In the genomic region with DNA sequence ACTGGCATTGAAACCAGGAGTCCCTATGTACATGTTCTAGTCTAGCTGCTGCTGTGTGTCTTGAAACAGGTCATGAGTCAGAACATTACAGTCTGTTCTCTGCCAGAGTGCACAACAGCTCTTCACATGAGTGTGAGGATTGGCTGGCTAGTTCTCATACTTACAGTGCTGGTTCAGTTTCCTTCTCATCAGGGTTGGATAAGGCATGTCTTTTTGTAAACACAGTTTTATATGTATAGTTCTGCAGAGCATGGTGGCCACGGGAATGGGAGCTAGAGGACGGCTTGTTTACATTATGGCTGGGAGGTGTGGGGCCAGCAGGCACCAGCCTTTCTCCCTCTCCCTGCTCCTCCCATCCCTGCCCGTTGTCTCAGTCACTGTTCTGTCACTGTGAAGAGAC, we compare ENCODE assay signal across 29 mouse cellular contexts. TPM values are rescaled to one million over a fixed set of nuclear protein-coding genes. Genes with fewer than 3 reads are reported as not detected.
DNase-seq lines count a peak whose midpoint lies in the region; ATAC-seq and TF ChIP-seq lines count a peak whose summit lies in the region.
"Had no signal": no experiment of that assay in that cellular context is flagged by ENCODE, and none has a peak within 500 bp of the region (broad histone marks: within the 10 kb centered on the region; RNA-seq: fewer than 3 reads in every experiment).

No protein-coding gene starts in this region.

- no peaks in the 10 kb centered on the region for H3K27me3 ChIP-seq in kidney, embryonic 16.5 days (ENCODE audit: insufficient read depth, low read length)
- H3K27me3 ChIP-seq in lung, embryonic 15.5 days = no peaks in the 10 kb centered on the region
- no peaks in the 10 kb centered on the region for H3K27me3 ChIP-seq in intestine, postnatal 0 days (replicated peaks; ENCODE audit: control insufficient read depth, insufficient read depth, low read length)
- no peaks in the 10 kb centered on the region for H3K27me3 ChIP-seq in stomach, embryonic 16.5 days (ENCODE audit: control insufficient read depth, insufficient read depth, low read length)
- H3K27me3 ChIP-seq: embryonic facial prominence, embryonic 12.5 days; heart, embryonic 15.5 days; kidney, embryonic 15.5 days; limb, embryonic 13.5 days; neural tube, embryonic 15.5 days had no signal

- intact Hi-C loops in gastrocnemius, postnatal 14 days (cut with DNase I; ENCODE audit: low total_unique reads) = no loop called here

- TF ChIP-seq CTCF in intestine, postnatal 0 days (IDR thresholded peaks at IDR 0.05; ENCODE audit: low read depth) = no peak

- H3K9ac ChIP-seq in kidney, embryonic 16.5 days (replicated peaks; ENCODE audit: low read length) = 0 out of 2 replicates have a peak overlapping the region, but pooled peaks have one; percentile 35
- no peak overlapping the region for H3K9ac ChIP-seq in lung, embryonic 15.5 days
- no peak overlapping the region for H3K9ac ChIP-seq in intestine, postnatal 0 days (ENCODE audit: low read depth, low read length)
- H3K9ac ChIP-seq in stomach, embryonic 16.5 days (ENCODE audit: low read length) = no peak overlapping the region; the same call in 1 of the 2 replicates
- H3K9ac ChIP-seq: embryonic facial prominence, embryonic 12.5 days; forebrain, postnatal 0 days; heart, embryonic 15.5 days; hindbrain, embryonic 14.5 days; kidney, embryonic 15.5 days; limb, embryonic 13.5 days; neural tube, embryonic 15.5 days had no signal

- no peak for DNase-seq in kidney, adult 8-10 months
- no peak for DNase-seq in lung, postnatal 14 days
- DNase-seq in embryo, embryonic 11 days = no peak
- DNase-seq in gastrocnemius, postnatal 14 days = no peak
- DNase-seq: cerebellum, adult 18-20 months; cerebellum, postnatal 14 days; forebrain, postnatal 0 days; gastrocnemius, postnatal 36 days; heart, postnatal 36 days; kidney, postnatal 4 days; layer of hippocampus, adult 9-11 months; right cerebral cortex, adult 18-20 months; right cerebral cortex, postnatal 4 days had no signal

- H3K27ac ChIP-seq in kidney, embryonic 16.5 days (ENCODE audit: low read length) = no peak overlapping the region
- 0 out of 2 replicates have a peak overlapping the region, but pooled peaks have one; percentile 5 for H3K27ac ChIP-seq in lung, embryonic 15.5 days
- no peak overlapping the region for H3K27ac ChIP-seq in intestine, postnatal 0 days (ENCODE audit: low read depth, low read length)
- H3K27ac ChIP-seq in stomach, embryonic 16.5 days (ENCODE audit: low read length) = peak overlapping the region; percentile 47
- H3K27ac ChIP-seq: embryonic facial prominence, embryonic 12.5 days; heart, embryonic 15.5 days; hindbrain, embryonic 14.5 days; kidney, embryonic 15.5 days; limb, embryonic 13.5 days; macrophage; neural tube, embryonic 15.5 days had no signal

- no peaks in the 10 kb centered on the region for H3K9me3 ChIP-seq in kidney, embryonic 16.5 days (ENCODE audit: low read length)
- no peaks in the 10 kb centered on the region for H3K9me3 ChIP-seq in lung, embryonic 15.5 days
- no peaks in the 10 kb centered on the region for H3K9me3 ChIP-seq in intestine, postnatal 0 days (ENCODE audit: control insufficient read depth)
- no peaks in the 10 kb centered on the region for H3K9me3 ChIP-seq in stomach, embryonic 16.5 days (replicated peaks; ENCODE audit: control insufficient read depth, low read length)
- H3K9me3 ChIP-seq: embryonic facial prominence, embryonic 12.5 days; heart, embryonic 15.5 days; kidney, embryonic 15.5 days; limb, embryonic 13.5 days; neural tube, embryonic 15.5 days had no signal

- no peaks in the 10 kb centered on the region for H3K36me3 ChIP-seq in kidney, embryonic 16.5 days (ENCODE audit: insufficient read depth, low read length)
- H3K36me3 ChIP-seq in lung, embryonic 15.5 days = no peaks in the 10 kb centered on the region
- H3K36me3 ChIP-seq in intestine, postnatal 0 days (ENCODE audit: control insufficient read depth, insufficient read depth) = no peaks in the 10 kb centered on the region
- H3K36me3 ChIP-seq in stomach, embryonic 16.5 days (ENCODE audit: control insufficient read depth, insufficient read depth, low read length) = no peaks in the 10 kb centered on the region
- H3K36me3 ChIP-seq: embryonic facial prominence, embryonic 12.5 days; heart, embryonic 15.5 days; kidney, embryonic 15.5 days; limb, embryonic 13.5 days; neural tube, embryonic 15.5 days had no signal

- H3K4me2 ChIP-seq in kidney, embryonic 16.5 days (replicated peaks; ENCODE audit: low read depth, low read length) = no peak overlapping the region
- no peak overlapping the region for H3K4me2 ChIP-seq in lung, embryonic 15.5 days
- H3K4me2 ChIP-seq in intestine, postnatal 0 days (replicated peaks; ENCODE audit: low read depth) = no peak overlapping the region
- H3K4me2 ChIP-seq in stomach, embryonic 16.5 days (ENCODE audit: low read depth, low read length) = no peak overlapping the region
- H3K4me2 ChIP-seq: embryonic facial prominence, embryonic 12.5 days; heart, embryonic 15.5 days; hindbrain, embryonic 14.5 days; kidney, embryonic 15.5 days; limb, embryonic 13.5 days; midbrain, embryonic 11.5 days; neural tube, embryonic 15.5 days had no signal

- no peak overlapping the region for H3K4me3 ChIP-seq in kidney, embryonic 16.5 days (ENCODE audit: low read length)
- no peak overlapping the region for H3K4me3 ChIP-seq in lung, embryonic 15.5 days
- H3K4me3 ChIP-seq in intestine, postnatal 0 days (ENCODE audit: low read depth, low read length) = no peak overlapping the region
- H3K4me3 ChIP-seq in stomach, embryonic 16.5 days (replicated peaks; ENCODE audit: low read length) = no peak overlapping the region
- H3K4me3 ChIP-seq: embryonic facial prominence, embryonic 12.5 days; heart, embryonic 15.5 days; kidney, embryonic 15.5 days; limb, embryonic 13.5 days; neural tube, embryonic 15.5 days had no signal

- H3K4me1 ChIP-seq in kidney, embryonic 16.5 days (ENCODE audit: insufficient read depth, low read length) = no peaks in the 10 kb centered on the region
- peaks cover 5% of the 10 kb centered on the region; the same call in 1 of the 2 replicates for H3K4me1 ChIP-seq in lung, embryonic 15.5 days
- H3K4me1 ChIP-seq in intestine, postnatal 0 days (replicated peaks; ENCODE audit: control insufficient read depth, insufficient read depth, low read length) = no peaks in the 10 kb centered on the region
- peaks cover 13% of the 10 kb centered on the region for H3K4me1 ChIP-seq in stomach, embryonic 16.5 days (ENCODE audit: control insufficient read depth, insufficient read depth, low read length)
- H3K4me1 ChIP-seq: embryonic facial prominence, embryonic 12.5 days; heart, embryonic 15.5 days; kidney, embryonic 15.5 days; limb, embryonic 13.5 days; neural tube, embryonic 15.5 days had no signal

- WGBS in kidney, embryonic 16.5 days = 19% methylated on average over 3 of the region's 3 CpGs
- 8% methylated on average over 3 of the region's 3 CpGs for WGBS in lung, embryonic 15.5 days
- 10% methylated on average over 3 of the region's 3 CpGs for WGBS in intestine, postnatal 0 days
- WGBS in stomach, embryonic 16.5 days = 6% methylated on average over 3 of the region's 3 CpGs

- no peak; the same call in 1 of the 2 replicates for ATAC-seq in kidney, embryonic 16.5 days (ENCODE audit: low FRiP score, low TSS enrichment)
- peak; percentile 73 for ATAC-seq in lung, embryonic 15.5 days (ENCODE audit: borderline replicate concordance, extremely low read depth, low FRiP score, low TSS enrichment)
- 0 out of 2 replicates have a peak, but pooled peaks have one; percentile 10 for ATAC-seq in intestine, postnatal 0 days
- peak; percentile 51; the same call in 1 of the 2 replicates for ATAC-seq in stomach, embryonic 16.5 days (ENCODE audit: insufficient read depth, low FRiP score)
- ATAC-seq: forebrain, postnatal 0 days; inflammation-experienced regulatory T-cells, adult 6 months had no signal

RNA-seq across cellular contexts. Expression of a gene that starts 17.3 kb away (rescaled TPM):
- polyA plus RNA-seq in kidney, embryonic 16.5 days (2015; fragmentation: Nextera tagmentation; extraction: Ambion mirVana) = 203 and 208 TPM in 2 replicates
- polyA plus RNA-seq in lung, embryonic 15.5 days (2015; fragmentation: Nextera tagmentation; extraction: Ambion mirVana) = 146 and 149 TPM in 2 replicates
- polyA plus RNA-seq in intestine, postnatal 0 days (2015; fragmentation: Nextera tagmentation; extraction: Ambion mirVana) = 164 and 175 TPM in 2 replicates
- 185 and 207 TPM in 2 replicates for polyA plus RNA-seq in stomach, embryonic 16.5 days (2015; fragmentation: Nextera tagmentation; extraction: Ambion mirVana)
- total RNA-seq in gastrocnemius, postnatal 14 days (2021) = 10 to 100 TPM; 50.7 to 61.3 TPM

RNA-seq across cellular contexts. Expression of a gene that starts 17.9 kb away (rescaled TPM):
- polyA plus RNA-seq in kidney, embryonic 16.5 days (2015; fragmentation: Nextera tagmentation; extraction: Ambion mirVana) = 11.5 and 14.0 TPM in 2 replicates
- 1.8 and 2.3 TPM in 2 replicates for polyA plus RNA-seq in lung, embryonic 15.5 days (2015; fragmentation: Nextera tagmentation; extraction: Ambion mirVana)
- 6.8 and 7.2 TPM in 2 replicates for polyA plus RNA-seq in intestine, postnatal 0 days (2015; fragmentation: Nextera tagmentation; extraction: Ambion mirVana)
- 3.5 and 4.5 TPM in 2 replicates for polyA plus RNA-seq in stomach, embryonic 16.5 days (2015; fragmentation: Nextera tagmentation; extraction: Ambion mirVana)
- 1 to 10 TPM; 4.4 to 4.8 TPM for total RNA-seq in gastrocnemius, postnatal 14 days (2021)

RNA-seq across cellular contexts. Expression of a gene that starts 33.7 kb away (rescaled TPM):
- polyA plus RNA-seq in kidney, embryonic 16.5 days (2015; fragmentation: Nextera tagmentation; extraction: Ambion mirVana) = 0.22 and 0.24 TPM in 2 replicates
- polyA plus RNA-seq in lung, embryonic 15.5 days (2015; fragmentation: Nextera tagmentation; extraction: Ambion mirVana) = not detected in 2 replicates
- polyA plus RNA-seq in intestine, postnatal 0 days (2015; fragmentation: Nextera tagmentation; extraction: Ambion mirVana) = 0.04 TPM in 1 of 2 replicates, not detected in the other
- polyA plus RNA-seq in stomach, embryonic 16.5 days (2015; fragmentation: Nextera tagmentation; extraction: Ambion mirVana) = 0.10 TPM in 1 of 2 replicates, not detected in the other
- not detected for total RNA-seq in gastrocnemius, postnatal 14 days (2021)
- total RNA-seq: adrenal gland, adult 18-20 months; forebrain, postnatal 0 days; gastrocnemius, postnatal 36 days; heart, adult 8-10 months; heart, postnatal 36 days had no signal
- polyA plus RNA-seq: embryonic facial prominence, embryonic 12.5 days; forebrain, postnatal 0 days; hindbrain, embryonic 14.5 days; limb, embryonic 13.5 days; macrophage; midbrain, embryonic 11.5 days; neural tube, embryonic 15.5 days; urinary bladder, adult 2 months had no signal

Comparison
In these comparisons a context has a peak if more than half of its experiments do, and no peak if none do; other contexts are left out.
1. H3K27ac ChIP-seq: peak in lung, embryonic 15.5 days (single experiment) and stomach, embryonic 16.5 days (single experiment); none in kidney, embryonic 16.5 days (single experiment) and intestine, postnatal 0 days (single experiment).